Comparison of ENCODE assay signal across 13 mouse cellular contexts in the genomic region with DNA sequence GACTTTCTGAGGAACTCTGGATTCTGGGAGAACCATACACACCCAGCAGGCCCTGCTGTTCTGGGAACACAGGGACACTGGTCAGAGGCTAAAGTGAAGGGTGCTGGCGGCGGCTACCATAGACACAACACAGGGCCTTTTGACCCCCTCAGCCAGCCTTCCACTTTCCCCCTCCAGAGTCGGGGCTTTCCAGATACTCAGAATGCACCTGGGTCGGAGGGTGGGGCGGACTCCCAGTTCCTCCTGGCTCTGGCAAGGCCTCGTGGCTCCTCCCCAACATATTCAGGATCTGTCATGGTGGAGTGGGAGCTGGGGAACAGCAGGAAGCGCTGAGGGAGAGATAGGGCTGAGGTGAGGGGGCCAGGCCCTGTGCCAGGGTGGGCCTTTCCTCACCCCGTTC.
"Had no signal": no experiment of that assay in that cellular context is flagged by ENCODE, and none has a peak within 500 bp of the region (broad histone marks: within the 10 kb centered on the region; RNA-seq: fewer than 3 reads in every experiment).

No protein-coding gene starts in this region.

- DNase-seq: kidney, adult 8-10 months; kidney, postnatal 25 days; lung, postnatal 14 days; midbrain, embryonic 14.5 days; right cerebral cortex, adult 18-20 months; right cerebral cortex, postnatal 25 days; thymus, postnatal 4 days had no signal

- ATAC-seq: intestine, embryonic 16.5 days had no signal

- H3K27me3 ChIP-seq: stomach, embryonic 15.5 days had no signal

- H3K9ac ChIP-seq: lung, embryonic 15.5 days; stomach, embryonic 15.5 days had no signal

- H3K27ac ChIP-seq: left cerebral cortex, adult 2 months; limb, embryonic 10.5 days; lung, embryonic 15.5 days; macrophage; stomach, embryonic 15.5 days had no signal

- H3K4me2 ChIP-seq: lung, embryonic 15.5 days; stomach, embryonic 15.5 days had no signal

- H3K4me1 ChIP-seq: lung, embryonic 15.5 days; stomach, embryonic 15.5 days had no signal

- H3K36me3 ChIP-seq: limb, embryonic 10.5 days; lung, embryonic 15.5 days; stomach, embryonic 15.5 days had no signal

- H3K4me3 ChIP-seq: left cerebral cortex, adult 2 months; limb, embryonic 10.5 days; lung, embryonic 15.5 days; stomach, embryonic 15.5 days had no signal

- H3K9me3 ChIP-seq: limb, embryonic 10.5 days; lung, embryonic 15.5 days; stomach, embryonic 15.5 days had no signal
